Mouse (Mus musculus) 3134 (cell line): ENCODE measurements around the gene Pcnx4.
A peak's percentile ranks its signal among the peaks of the same experiment; 100 is the strongest.

Experiments used
- DNase-seq: peaks from one replicate; pipeline ENCODE4 v3.0.0-alpha.2; 2011; ENCODE audit warnings: low spot score; ENCODE audit not compliant: insufficient read length; ENCODE audit errors: extremely low read depth

The Pcnx4 gene

DNA sequence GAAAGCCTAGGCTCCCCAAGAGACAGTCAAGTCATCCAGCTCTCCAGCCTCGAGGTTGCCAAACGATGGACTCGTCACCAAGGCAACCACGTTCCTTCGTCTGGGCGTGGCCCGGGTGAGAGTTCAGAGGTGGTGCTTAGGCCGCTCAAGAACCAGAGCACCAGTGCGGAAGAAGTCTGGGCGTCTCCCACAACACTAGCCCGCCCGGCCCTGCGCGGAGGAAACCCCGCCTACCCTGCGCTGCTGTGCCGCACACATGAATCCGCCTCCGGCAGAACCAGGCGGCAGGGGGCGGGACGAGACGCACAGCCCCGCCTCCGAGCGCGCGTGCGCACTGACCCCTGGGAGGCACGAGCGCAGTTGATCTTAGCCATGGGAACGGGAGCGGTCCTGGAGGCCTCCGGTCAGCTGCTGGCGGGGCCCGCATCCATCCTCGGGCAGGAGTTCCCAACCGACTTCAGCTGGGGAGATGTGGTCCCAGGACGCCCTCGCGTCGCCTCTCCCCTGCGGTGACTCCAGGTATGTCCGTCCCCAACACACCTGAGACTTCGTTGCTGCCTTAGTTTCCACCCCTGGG lies at the start of gene Pcnx4:
Gene Pcnx4, plus strand, starts transcription at position 363 of the 577 bp plus-strand sequence.
- peak; percentile 100 for DNase-seq

DNA sequence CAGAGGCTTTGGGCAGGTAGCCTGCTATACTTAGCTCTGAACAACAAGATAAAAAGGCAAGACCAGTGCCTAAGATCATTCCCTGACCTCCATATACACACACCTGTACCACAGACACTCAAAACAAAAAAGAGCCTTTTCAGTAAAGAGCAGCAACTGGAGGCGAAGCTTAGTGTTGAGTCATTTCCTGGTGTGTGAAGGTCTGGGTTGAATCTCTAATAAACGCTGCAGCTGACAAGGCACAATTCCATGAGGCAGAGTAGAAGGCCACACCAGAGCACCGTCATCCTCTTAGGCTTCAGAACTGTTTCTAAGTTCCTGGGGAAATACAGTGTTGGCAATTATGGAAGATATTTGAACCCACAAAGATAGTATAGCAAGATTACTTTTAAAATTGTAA lies 48.7 kb upstream of the Pcnx4 start:
- DNase-seq = peak; percentile 11

DNA sequence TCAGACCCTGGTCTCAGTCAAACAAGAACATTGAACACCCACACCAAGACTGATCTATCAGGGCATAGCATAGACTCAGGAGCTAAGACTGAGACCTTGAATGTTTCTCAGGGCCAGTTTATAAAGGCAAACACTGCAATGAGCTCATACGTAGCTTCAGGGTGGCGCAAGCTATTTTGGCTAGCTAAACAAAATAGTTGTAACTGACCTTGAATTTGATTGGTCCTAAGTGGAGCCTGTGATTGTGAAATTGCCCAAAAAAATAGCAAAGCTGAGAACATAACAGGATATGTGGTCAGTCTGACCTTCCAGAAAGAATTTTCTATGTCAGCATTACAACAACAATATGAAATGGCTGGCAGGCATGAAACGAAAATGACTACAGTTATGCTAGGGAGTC lies 46.2 kb upstream of the Pcnx4 start:
- peak; percentile 62 for DNase-seq

- no peak for DNase-seq
These were observed 45.0 kb upstream of the Pcnx4 start for GRCm38 (mm10) chr12:72491063-72491719.

DNA sequence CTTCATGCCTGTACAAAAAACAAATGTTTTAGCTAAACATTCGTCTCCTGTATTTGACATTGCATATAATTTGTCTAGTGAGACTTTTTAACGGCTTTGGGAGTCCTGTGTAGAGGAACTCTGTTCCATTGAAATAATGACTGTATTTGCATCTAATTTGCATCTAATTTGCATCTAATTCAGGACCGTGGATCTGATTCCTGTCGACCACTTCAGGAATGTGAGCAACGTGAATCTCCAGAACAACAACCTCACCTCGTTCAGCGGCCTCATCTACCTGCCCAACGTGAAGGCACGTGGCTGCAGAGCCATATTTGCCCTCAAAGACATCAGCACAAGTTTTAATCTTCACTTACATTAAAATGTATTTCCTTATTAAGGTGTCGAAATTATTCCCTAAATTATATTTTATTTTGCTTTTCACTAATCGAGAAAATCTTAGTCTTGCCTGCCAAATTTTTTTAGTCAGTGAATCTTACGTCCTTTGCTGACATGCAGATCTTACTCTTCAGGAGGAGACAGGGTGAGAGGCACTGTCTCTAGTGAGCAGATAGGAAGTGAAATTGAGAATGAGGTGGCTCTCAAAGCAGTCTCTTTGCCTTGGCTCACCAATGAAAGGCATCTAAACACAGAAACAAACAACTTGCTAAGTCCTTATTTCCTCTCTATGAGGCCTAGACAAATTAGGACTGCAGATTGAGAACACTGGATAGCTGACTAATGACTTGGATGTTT lies 39.1 kb upstream of the Pcnx4 start:
- DNase-seq = no peak

GRCm38 (mm10) chr12:72509606-72510005 lies 26.6 kb upstream of the Pcnx4 start:
- no peak for DNase-seq

DNA sequence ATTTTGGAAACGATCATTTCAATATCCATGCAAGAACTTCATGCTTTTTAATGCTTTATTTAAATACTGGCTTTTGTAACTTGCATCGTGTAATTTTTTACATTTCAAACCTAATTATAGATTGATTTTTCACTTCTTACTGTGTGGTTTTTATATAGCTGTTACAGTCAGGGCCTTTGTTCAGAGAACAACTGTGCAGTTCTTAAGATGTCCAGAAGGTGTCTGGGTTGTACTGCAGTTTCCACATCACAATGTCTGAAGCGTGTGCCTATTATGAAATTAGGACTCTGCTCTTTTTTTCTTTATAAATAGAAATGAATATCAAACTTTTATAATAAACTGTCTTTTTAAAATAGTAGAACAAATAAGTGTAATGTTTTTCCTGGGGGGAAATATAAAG lies 20.7 kb upstream of the Pcnx4 start:
- DNase-seq = no peak

DNA sequence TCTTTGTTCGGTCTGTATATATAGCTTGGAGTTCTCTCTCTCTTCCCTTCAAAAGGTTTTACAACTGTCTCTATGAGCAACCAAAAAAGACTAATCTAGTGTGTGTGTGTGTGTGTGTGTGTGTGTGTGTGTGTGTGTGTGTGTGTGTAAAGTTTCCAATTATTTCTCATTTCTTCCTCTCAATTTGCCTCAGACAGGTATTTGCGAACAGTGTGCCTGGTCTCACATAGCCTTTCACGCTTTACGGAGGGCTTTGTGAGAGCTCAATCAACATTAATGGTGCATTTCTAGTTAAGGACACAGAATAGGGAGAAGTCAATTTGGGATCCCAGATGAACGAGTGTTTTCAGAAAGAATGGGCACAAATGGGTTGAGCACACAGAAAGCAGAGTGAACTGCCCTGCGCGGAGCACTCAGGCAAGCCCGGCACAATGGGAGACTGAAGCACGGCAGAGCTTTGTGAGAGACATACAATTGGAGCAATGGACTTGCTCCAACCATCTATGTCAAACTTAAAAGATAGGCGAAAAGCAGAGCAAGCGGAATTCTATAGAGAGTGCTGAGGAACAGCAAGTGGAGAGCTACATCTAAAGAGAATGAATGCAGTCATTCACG lies 18.0 kb upstream of the Pcnx4 start:
- no peak for DNase-seq

DNA sequence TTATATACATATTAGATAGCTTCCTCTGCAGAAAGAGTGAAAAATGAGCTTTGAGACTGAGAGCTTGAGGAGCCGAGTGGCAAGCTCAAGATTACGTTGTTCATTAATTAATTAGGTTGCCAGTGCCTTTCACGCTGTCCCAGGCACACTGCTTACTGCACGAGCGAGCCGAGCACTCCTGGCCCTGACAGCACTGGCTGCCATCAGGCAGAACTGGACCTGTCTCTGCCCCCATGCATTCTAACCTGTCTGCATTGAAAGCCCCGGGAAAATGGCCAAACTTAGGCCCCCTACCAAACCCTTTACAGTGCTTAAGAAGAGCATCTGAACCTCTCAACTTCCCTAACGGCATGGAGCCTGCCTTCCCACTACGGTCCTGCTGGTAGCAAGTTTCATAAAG lies 16.8 kb upstream of the Pcnx4 start:
- no peak for DNase-seq

- DNase-seq = no peak
These were observed 16.3 kb upstream of the Pcnx4 start for GRCm38 (mm10) chr12:72519855-72520254.

DNA sequence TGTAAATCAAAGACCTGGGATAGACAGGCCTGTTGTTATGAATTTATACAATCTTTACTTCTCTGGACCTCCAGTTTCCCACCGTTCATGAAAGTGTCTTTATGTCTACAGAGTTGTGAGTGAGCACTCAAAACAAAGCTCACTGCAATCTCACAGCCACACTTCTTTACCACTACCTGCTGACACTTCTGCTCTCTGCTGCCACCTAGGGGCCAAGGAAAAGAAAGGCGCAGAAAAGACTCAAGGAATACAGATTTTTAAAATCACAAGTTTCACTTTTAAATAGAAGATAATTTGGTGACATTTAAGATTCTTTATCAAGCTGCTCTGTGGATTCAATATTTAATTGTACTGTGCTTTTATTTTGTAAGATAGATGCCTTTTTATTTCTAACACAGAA lies 15.5 kb upstream of the Pcnx4 start:
- no peak for DNase-seq

- DNase-seq = no peak
These were observed 10.6 kb upstream of the Pcnx4 start for GRCm38 (mm10) chr12:72525588-72525987.

DNA sequence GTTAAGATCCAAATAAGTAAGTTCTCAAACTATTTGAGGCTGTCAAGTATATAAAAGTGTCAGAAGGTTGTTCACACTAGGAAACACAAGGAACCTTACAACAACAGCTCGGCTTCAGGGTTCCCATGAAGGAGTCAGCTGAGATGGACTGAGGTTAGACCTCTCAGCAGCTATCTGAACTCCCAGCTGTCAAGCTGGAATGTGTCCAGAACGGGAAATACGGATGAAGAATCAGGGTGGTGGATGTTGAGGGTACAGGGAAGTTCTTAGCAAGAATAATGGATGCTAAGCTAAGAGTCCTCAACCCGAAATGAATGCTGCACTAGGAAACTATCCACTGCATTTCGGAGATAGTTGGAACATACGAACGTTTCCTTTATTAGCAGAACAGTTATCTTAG lies 3.9 kb upstream of the Pcnx4 start:
- no peak for DNase-seq

GRCm38 (mm10) chr12:72533986-72534385 lies 2.2 kb upstream of the Pcnx4 start:
- no peak for DNase-seq

- DNase-seq = no peak
These were observed 584 bp upstream of the Pcnx4 start for GRCm38 (mm10) chr12:72535599-72535998.

DNA sequence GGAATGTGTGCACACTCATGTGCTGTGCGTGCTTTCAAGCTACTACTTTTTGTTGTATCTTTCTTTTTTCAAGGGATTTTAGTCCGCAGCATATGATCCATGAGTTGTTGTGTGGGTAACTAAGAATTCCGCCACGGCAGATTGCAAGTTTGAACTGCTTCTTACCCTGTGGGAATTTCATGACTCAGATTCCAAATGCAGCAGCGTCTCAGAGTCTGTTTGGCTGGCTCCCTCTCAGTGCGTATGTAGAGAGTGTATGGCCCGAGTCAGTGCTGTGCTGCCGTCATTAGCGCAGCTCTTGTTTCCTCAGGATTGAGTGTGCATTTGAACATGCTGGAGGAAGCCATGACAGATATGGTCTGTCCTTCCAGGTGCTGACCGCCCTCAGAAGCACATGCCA lies 2.4 kb downstream of the Pcnx4 start:
- DNase-seq = no peak

DNA sequence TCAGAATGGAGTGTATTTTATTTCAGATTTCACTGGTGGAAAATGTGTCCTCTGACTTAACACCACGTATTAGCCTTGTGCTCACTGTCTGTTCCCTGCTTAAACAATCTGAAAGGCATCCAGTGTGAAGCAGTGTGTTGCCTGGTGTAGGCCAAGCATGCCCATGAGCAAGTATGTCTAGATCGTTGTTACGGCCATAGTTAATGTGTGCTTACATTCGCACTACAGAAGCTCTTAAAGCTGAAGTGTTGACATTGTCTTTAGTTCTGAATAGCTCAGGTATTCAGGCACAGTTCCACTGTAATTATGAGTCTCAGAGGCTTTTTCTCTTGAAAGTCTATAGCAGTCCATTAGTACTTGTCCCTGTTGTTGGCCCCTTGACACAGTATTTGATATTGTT lies 18.2 kb downstream of the Pcnx4 start:
- no peak for DNase-seq

DNA sequence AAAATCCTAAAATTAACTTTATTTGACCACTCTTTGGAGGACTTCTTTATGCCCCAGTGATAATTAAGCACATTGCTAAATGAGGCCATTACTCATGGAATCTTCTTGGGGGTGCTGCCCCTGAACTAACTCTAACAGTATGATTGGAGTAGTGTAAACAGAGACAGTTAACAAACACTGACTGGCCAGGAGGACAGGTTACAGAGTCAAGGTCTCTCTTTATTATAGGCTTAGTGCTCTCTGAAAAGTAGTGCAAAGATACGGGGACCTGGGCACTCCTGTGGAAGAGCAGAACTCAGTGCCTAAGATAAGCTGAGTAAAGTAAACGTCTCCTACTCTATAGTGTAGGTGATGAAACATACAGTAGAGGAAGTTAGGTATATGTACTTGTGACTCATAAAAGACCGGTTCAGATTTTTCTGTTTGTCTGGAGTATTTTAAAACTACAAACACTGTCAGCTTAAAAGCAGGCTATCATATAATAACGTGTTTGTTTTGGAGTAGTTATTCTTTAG lies 28.2 kb downstream of the Pcnx4 start:
- no peak for DNase-seq

DNA sequence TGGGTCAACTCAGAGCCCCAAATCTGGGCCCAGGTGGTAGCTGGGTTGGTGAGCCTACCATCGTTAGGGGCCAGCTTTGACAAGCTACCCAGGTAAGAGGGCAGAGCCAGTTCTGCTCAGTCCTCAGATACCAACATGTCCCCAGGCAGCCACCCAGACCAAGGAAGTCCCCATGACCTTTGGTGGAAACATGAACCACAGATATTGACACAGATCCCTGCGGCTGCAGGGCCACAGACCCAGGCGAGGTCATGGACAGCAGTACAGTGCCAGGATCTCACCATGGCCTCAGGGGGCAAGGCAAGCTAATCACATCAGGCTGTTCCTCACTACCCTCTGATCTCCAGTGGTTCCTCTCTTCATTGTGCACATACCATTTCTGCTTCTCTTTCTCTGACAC lies 45.8 kb downstream of the Pcnx4 start:
- DNase-seq = no peak

DNA sequence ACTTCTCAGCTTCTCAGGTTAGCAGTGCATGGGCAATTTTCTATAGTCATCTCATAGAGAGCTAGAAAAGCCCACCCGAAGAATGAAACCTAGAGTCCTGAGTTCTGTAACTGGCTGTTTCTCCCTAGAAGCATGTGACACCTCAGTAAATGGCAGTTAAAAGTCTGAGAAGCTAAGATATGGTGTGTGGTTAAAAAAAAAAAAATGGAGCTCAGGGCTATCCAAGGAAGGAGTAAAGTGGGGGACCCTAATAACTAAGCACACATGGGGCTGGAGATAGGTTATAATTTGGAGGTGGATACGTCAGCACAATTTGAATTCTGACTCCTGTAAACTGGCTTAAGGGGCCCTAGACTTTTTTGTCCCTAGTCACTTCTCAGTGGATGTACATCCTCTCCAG lies 46.9 kb downstream of the Pcnx4 start:
- DNase-seq = no peak

DNA sequence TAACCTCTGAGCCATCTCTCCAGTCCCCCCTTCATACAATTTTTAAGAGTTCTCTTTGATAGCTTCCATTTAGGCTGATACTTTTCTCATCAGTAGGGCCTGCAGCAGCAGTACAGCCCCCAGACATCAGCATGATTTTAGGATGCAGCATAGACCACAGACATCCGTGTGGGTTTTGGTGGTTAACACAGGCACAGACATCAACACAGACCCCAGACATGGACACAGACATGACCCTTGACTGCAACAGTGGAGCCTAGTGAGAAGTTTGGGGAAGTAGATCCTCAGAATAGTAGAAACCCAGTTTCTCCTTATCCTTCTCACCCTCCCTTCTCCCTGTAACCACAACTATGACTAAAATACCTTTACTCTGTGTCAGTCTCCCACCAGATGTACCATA lies 49.2 kb downstream of the Pcnx4 start:
- peak; percentile 5 for DNase-seq

- DNase-seq = no peak
These were observed 56.8 kb downstream of the Pcnx4 start for GRCm38 (mm10) chr12:72592991-72593390.
